Mouse (Mus musculus) frontal cortex, adult 2 months (tissue): ENCODE measurements around the gene Vma21. TPM values are rescaled to one million over a fixed set of nuclear protein-coding genes. Genes with fewer than 3 reads are reported as not detected.
A peak's percentile ranks its signal among the peaks of the same experiment; 100 is the strongest.

ENCODE experiments used
- DNase-seq, 2 experiments: peaks; one replicate each; pipeline ENCODE4 v3.0.0; 2022; ENCODE audit warnings: low spot score in 1 of 2; ENCODE audit errors: extremely low spot score in 1 of 2
- polyA plus RNA-seq: library from polyadenylated mRNA; depleted of rRNA; stranded (reverse); fragments of >200 nt; gene quantifications from 2 replicates; pipeline ENCODE4 v1.2.3, GENCODE M21; 2012; rRNA removed

Gene Vma21
- 27.2 and 28.3 TPM in 2 replicates for polyA plus RNA-seq

- DNase-seq: peak in 1 of 2 experiments; percentile 0
These were observed at the start of gene Vma21 for GRCm38 (mm10) chrX:71815631-71816345. Gene Vma21, plus strand, starts transcription at chrX:71815924.

GRCm38 (mm10) chrX:71767909-71768308, 47.8 kb upstream of the Vma21 start:
- DNase-seq: no peak

GRCm38 (mm10) chrX:71791106-71791505, 24.6 kb upstream of the Vma21 start:
- peak in 1 of 2 experiments; percentile 2 for DNase-seq

- no peak for DNase-seq
These were observed 18.0 kb upstream of the Vma21 start for GRCm38 (mm10) chrX:71797766-71798165.

GRCm38 (mm10) chrX:71798883-71799282, 16.8 kb upstream of the Vma21 start:
- no peak for DNase-seq

GRCm38 (mm10) chrX:71811966-71812835, 3.5 kb upstream of the Vma21 start:
- DNase-seq: no peak

- peak; percentile 69 to 87 for DNase-seq
These were observed 705 bp downstream of the Vma21 start for GRCm38 (mm10) chrX:71816401-71816857.

GRCm38 (mm10) chrX:71816931-71817361, 1.2 kb downstream of the Vma21 start:
- DNase-seq: no peak

GRCm38 (mm10) chrX:71838911-71839310, 23.2 kb downstream of the Vma21 start:
- no peak for DNase-seq

- DNase-seq: no peak
These were observed 31.0 kb downstream of the Vma21 start for GRCm38 (mm10) chrX:71846696-71847095.

- DNase-seq: no peak
These were observed 38.1 kb downstream of the Vma21 start for GRCm38 (mm10) chrX:71853798-71854197.

Other genes with a start within 250 kb of the Vma21 start
- gene Gpr50, start 152.3 kb upstream of the Vma21 start, polyA plus RNA-seq: 0.88 and 1.9 TPM in 2 replicates
- gene Gm1141, start 105.1 kb downstream of the Vma21 start, polyA plus RNA-seq: 1.7 and 2.1 TPM in 2 replicates
- gene Prrg3, start 146.7 kb downstream of the Vma21 start, polyA plus RNA-seq: 21.4 and 22.3 TPM in 2 replicates
- gene Fate1, start 157.1 kb downstream of the Vma21 start, polyA plus RNA-seq: 0.12 and 0.36 TPM in 2 replicates
- gene Cnga2, start 175.9 kb downstream of the Vma21 start, polyA plus RNA-seq: 0.68 and 1.5 TPM in 2 replicates